Mouse (Mus musculus): Measurements from ENCODE around the gene Cops8.

Cops8 gene

GRCm38 (mm10) chr1:90602759-90603560 lies at the start of gene Cops8:
TSS of gene Cops8 (plus strand) at chr1:90602981.
- peak; percentile 86 to 92 for DNase-seq (ENCODE audit: low read depth in 1 of 2, low spot score in 2 of 2)

- DNase-seq (ENCODE audit: low read depth in 1 of 2, low spot score in 2 of 2), result no peak
These were observed 45.6 kb upstream of the Cops8 start for GRCm38 (mm10) chr1:90557140-90557539.

- DNase-seq (ENCODE audit: low read depth in 1 of 2, low spot score in 2 of 2), result no peak
These were observed 41.6 kb upstream of the Cops8 start for GRCm38 (mm10) chr1:90560942-90561726.

GRCm38 (mm10) chr1:90563945-90564344 lies 38.8 kb upstream of the Cops8 start:
- no peak for DNase-seq (ENCODE audit: low read depth in 1 of 2, low spot score in 2 of 2)

GRCm38 (mm10) chr1:90566664-90567440 lies 35.9 kb upstream of the Cops8 start:
- DNase-seq (ENCODE audit: low read depth in 1 of 2, low spot score in 2 of 2), result no peak

- no peak for DNase-seq (ENCODE audit: low read depth in 1 of 2, low spot score in 2 of 2)
These were observed 28.9 kb upstream of the Cops8 start for GRCm38 (mm10) chr1:90573831-90574230.

- DNase-seq (ENCODE audit: low read depth in 1 of 2, low spot score in 2 of 2), result no peak
These were observed 27.9 kb upstream of the Cops8 start for GRCm38 (mm10) chr1:90574845-90575244.

- DNase-seq (ENCODE audit: low read depth in 1 of 2, low spot score in 2 of 2), result no peak
These were observed 25.4 kb upstream of the Cops8 start for GRCm38 (mm10) chr1:90577417-90577816.

- no peak for DNase-seq (ENCODE audit: low read depth in 1 of 2, low spot score in 2 of 2)
These were observed 20.1 kb upstream of the Cops8 start for GRCm38 (mm10) chr1:90582635-90583034.

GRCm38 (mm10) chr1:90588021-90588734 lies 14.6 kb upstream of the Cops8 start:
- DNase-seq (ENCODE audit: low read depth in 1 of 2, low spot score in 2 of 2), result no peak

GRCm38 (mm10) chr1:90590797-90591196 lies 12.0 kb upstream of the Cops8 start:
- DNase-seq (ENCODE audit: low read depth in 1 of 2, low spot score in 2 of 2), result no peak

GRCm38 (mm10) chr1:90592784-90593183 lies 10.0 kb upstream of the Cops8 start:
- peak; percentile 20 to 56 for DNase-seq (ENCODE audit: low read depth in 1 of 2, low spot score in 2 of 2)

- no peak for DNase-seq (ENCODE audit: low read depth in 1 of 2, low spot score in 2 of 2)
These were observed 3.6 kb upstream of the Cops8 start for GRCm38 (mm10) chr1:90599226-90599625.

GRCm38 (mm10) chr1:90601096-90601495 lies 1.7 kb upstream of the Cops8 start:
- DNase-seq (ENCODE audit: low read depth in 1 of 2, low spot score in 2 of 2), result no peak

GRCm38 (mm10) chr1:90603561-90603887 lies 743 bp downstream of the Cops8 start:
- no peak for DNase-seq (ENCODE audit: low read depth in 1 of 2, low spot score in 2 of 2)

GRCm38 (mm10) chr1:90609363-90609762 lies 6.6 kb downstream of the Cops8 start:
- no peak for DNase-seq (ENCODE audit: low read depth in 1 of 2, low spot score in 2 of 2)

GRCm38 (mm10) chr1:90617258-90617657 lies 14.5 kb downstream of the Cops8 start:
- no peak for DNase-seq (ENCODE audit: low read depth in 1 of 2, low spot score in 2 of 2)

- no peak for DNase-seq (ENCODE audit: low read depth in 1 of 2, low spot score in 2 of 2)
These were observed 30.7 kb downstream of the Cops8 start for GRCm38 (mm10) chr1:90633415-90634030.

- DNase-seq (ENCODE audit: low read depth in 1 of 2, low spot score in 2 of 2), result no peak
These were observed 31.5 kb downstream of the Cops8 start for GRCm38 (mm10) chr1:90634205-90634745.

- no peak for DNase-seq (ENCODE audit: low read depth in 1 of 2, low spot score in 2 of 2)
These were observed 35.6 kb downstream of the Cops8 start for GRCm38 (mm10) chr1:90638335-90638734.
